Mouse (Mus musculus): ENCODE measurements around the gene Fam228a. TPM values are rescaled to one million over a fixed set of nuclear protein-coding genes. Genes with fewer than 3 reads are reported as not detected.
"Not testable (repeated sequence)": the region's sequence is repeated elsewhere in the genome, so short reads cannot be mapped to it uniquely, and the experiment has no call there.

Gene Fam228a
- polyA plus RNA-seq, 1 experiment from 2014 or later: 0.24 TPM

- H3K27ac ChIP-seq; H3K4me3 ChIP-seq; H3K27me3 ChIP-seq (ENCODE audit: insufficient read depth, poor library complexity, severe bottlenecking); H3K36me3 ChIP-seq; H3K4me1 ChIP-seq (replicated peaks); H3K9me3 ChIP-seq; DNase-seq (ENCODE audit: low spot score): not testable (repeated sequence)
- WGBS: 86% methylated on average over 4 of the region's 4 CpGs
Observed at GRCm38 (mm10) chr12:4754451-4754850, 16.2 kb upstream of the Fam228a start.

GRCm38 (mm10) chr12:4744486-4744885, 6.3 kb upstream of the Fam228a start:
- H3K36me3 ChIP-seq: no peaks in the 10 kb centered on the region
- H3K4me1 ChIP-seq (replicated peaks): no peaks in the 10 kb centered on the region
- WGBS: 92% methylated on average over 10 of the region's 10 CpGs
- no peaks in the 10 kb centered on the region for H3K27me3 ChIP-seq (ENCODE audit: insufficient read depth, poor library complexity, severe bottlenecking)
- no peak overlapping the region for H3K27ac ChIP-seq
- no peaks in the 10 kb centered on the region for H3K9me3 ChIP-seq
- DNase-seq (ENCODE audit: low spot score): no peak
- no peak overlapping the region for H3K4me3 ChIP-seq

GRCm38 (mm10) chr12:4742183-4742582, 4.0 kb upstream of the Fam228a start:
- Histone ChIP-seq H3K27me3 (ENCODE audit: insufficient read depth, poor library complexity, severe bottlenecking) (no peaks in the 10 kb centered on the region), H3K4me1 (replicated peaks) (no peaks in the 10 kb centered on the region), H3K4me3 (no peak overlapping the region), H3K27ac (no peak overlapping the region), H3K9me3 (no peaks in the 10 kb centered on the region), H3K36me3 (no peaks in the 10 kb centered on the region)
- 91% methylated on average over 3 of the region's 3 CpGs for WGBS
- DNase-seq (ENCODE audit: low spot score): no peak

- no peaks in the 10 kb centered on the region for H3K36me3 ChIP-seq
- H3K4me3 ChIP-seq: no peak overlapping the region
- no peaks in the 10 kb centered on the region for H3K9me3 ChIP-seq
- DNase-seq (ENCODE audit: low spot score): no peak
- 72% methylated on average over 7 of the region's 7 CpGs for WGBS
- H3K27me3 ChIP-seq (ENCODE audit: insufficient read depth, poor library complexity, severe bottlenecking): no peaks in the 10 kb centered on the region
- H3K4me1 ChIP-seq (replicated peaks): no peaks in the 10 kb centered on the region
- no peak overlapping the region for H3K27ac ChIP-seq
Observed at GRCm38 (mm10) chr12:4740823-4741222, 2.6 kb upstream of the Fam228a start.

DNA sequence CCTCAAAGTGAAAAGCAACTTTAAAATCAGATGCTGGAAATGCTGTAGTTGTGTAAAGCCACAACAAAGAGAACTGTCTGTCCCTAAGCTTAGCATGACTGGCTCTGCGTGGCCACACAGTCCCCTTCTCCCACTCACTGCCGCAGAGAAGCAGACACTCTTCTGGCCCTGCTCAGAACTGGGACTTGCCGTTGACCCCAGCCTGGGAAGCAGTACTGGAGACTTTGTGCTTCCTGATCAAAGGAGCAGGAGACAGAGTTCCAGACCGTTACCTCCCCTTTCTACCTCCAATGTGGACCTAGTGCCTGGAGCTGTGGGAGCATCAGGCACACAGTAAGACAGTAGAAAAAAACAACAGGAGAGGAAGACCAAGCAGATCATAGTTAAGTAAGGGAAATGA, 5.9 kb downstream of the Fam228a start:
- DNase-seq (ENCODE audit: low spot score): no peak
- no peaks in the 10 kb centered on the region for H3K4me1 ChIP-seq (replicated peaks)
- no peaks in the 10 kb centered on the region for H3K36me3 ChIP-seq
- H3K27me3 ChIP-seq (ENCODE audit: insufficient read depth, poor library complexity, severe bottlenecking): no peaks in the 10 kb centered on the region
- H3K9me3 ChIP-seq: no peaks in the 10 kb centered on the region
- WGBS: 63% methylated on average over 4 of the region's 4 CpGs
- no peak overlapping the region for H3K27ac ChIP-seq
- no peak overlapping the region for H3K4me3 ChIP-seq

GRCm38 (mm10) chr12:4731629-4732028, 6.6 kb downstream of the Fam228a start:
- DNase-seq (ENCODE audit: low spot score): no peak
- Histone ChIP-seq H3K27ac (no peak overlapping the region), H3K4me1 (replicated peaks) (no peaks in the 10 kb centered on the region), H3K36me3 (no peaks in the 10 kb centered on the region), H3K27me3 (ENCODE audit: insufficient read depth, poor library complexity, severe bottlenecking) (no peaks in the 10 kb centered on the region), H3K9me3 (no peaks in the 10 kb centered on the region), H3K4me3 (no peak overlapping the region)
- 76% methylated on average over 4 of the region's 4 CpGs for WGBS

GRCm38 (mm10) chr12:4729165-4729564, 9.1 kb downstream of the Fam228a start:
- H3K36me3 ChIP-seq: no peaks in the 10 kb centered on the region
- no peaks in the 10 kb centered on the region for H3K27me3 ChIP-seq (ENCODE audit: insufficient read depth, poor library complexity, severe bottlenecking)
- no peak overlapping the region for H3K4me3 ChIP-seq
- no peak for DNase-seq (ENCODE audit: low spot score)
- no peaks in the 10 kb centered on the region for H3K4me1 ChIP-seq (replicated peaks)
- 90% methylated on average over 3 of the region's 3 CpGs for WGBS
- no peak overlapping the region for H3K27ac ChIP-seq
- H3K9me3 ChIP-seq: no peaks in the 10 kb centered on the region

GRCm38 (mm10) chr12:4719762-4720754, 18.2 kb downstream of the Fam228a start:
- peaks cover 20% of the 10 kb centered on the region for H3K4me1 ChIP-seq (replicated peaks)
- H3K27ac ChIP-seq: no peak overlapping the region
- H3K4me3 ChIP-seq: no peak overlapping the region
- no peaks in the 10 kb centered on the region for H3K9me3 ChIP-seq
- no peaks in the 10 kb centered on the region for H3K27me3 ChIP-seq (ENCODE audit: insufficient read depth, poor library complexity, severe bottlenecking)
- DNase-seq (ENCODE audit: low spot score): no peak
- 79% methylated on average over 17 of the region's 17 CpGs for WGBS
- H3K36me3 ChIP-seq: no peaks in the 10 kb centered on the region

GRCm38 (mm10) chr12:4719066-4719761, 19.0 kb downstream of the Fam228a start:
- H3K27ac ChIP-seq: no peak overlapping the region
- H3K4me1 ChIP-seq (replicated peaks): peaks cover 20% of the 10 kb centered on the region
- H3K4me3 ChIP-seq: no peak overlapping the region
- no peaks in the 10 kb centered on the region for H3K9me3 ChIP-seq
- 85% methylated on average over 13 of the region's 13 CpGs for WGBS
- no peaks in the 10 kb centered on the region for H3K36me3 ChIP-seq
- no peaks in the 10 kb centered on the region for H3K27me3 ChIP-seq (ENCODE audit: insufficient read depth, poor library complexity, severe bottlenecking)
- DNase-seq (ENCODE audit: low spot score): no peak

GRCm38 (mm10) chr12:4717417-4717816, 20.8 kb downstream of the Fam228a start:
- peak; percentile 29 for DNase-seq (ENCODE audit: low spot score)
- no peaks in the 10 kb centered on the region for H3K27me3 ChIP-seq (ENCODE audit: insufficient read depth, poor library complexity, severe bottlenecking)
- H3K4me1 ChIP-seq (replicated peaks): peaks cover 20% of the 10 kb centered on the region
- H3K27ac ChIP-seq: no peak overlapping the region
- 6% methylated on average over 7 of the region's 7 CpGs for WGBS
- H3K4me3 ChIP-seq: no peak overlapping the region
- no peaks in the 10 kb centered on the region for H3K9me3 ChIP-seq
- peaks cover 3% of the 10 kb centered on the region; the same call in 1 of the 2 replicates for H3K36me3 ChIP-seq

DNA sequence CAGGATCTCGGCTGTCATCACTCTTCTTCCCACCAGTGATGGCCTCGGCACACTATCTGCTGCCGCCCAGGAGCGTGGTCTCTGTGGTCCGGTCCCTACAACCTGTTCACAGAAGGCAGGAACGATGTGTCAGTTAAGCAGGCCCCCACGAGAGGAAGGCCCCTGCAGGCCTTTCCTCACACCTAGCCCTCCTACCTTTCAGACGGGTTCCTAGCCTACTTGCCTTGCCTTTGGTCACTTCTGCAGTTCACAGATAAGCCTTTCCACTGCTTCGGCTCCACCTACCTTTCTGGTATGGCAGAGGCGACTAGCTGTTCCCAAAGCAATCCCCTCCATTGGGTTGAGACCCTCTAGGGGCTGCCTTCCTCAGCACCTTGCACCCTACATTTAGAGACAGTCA, 22.6 kb downstream of the Fam228a start:
- Histone ChIP-seq H3K9me3 (no peaks in the 10 kb centered on the region), H3K4me3 (no peak overlapping the region), H3K36me3 (peaks cover 8% of the 10 kb centered on the region; the same call in 1 of the 2 replicates), H3K27ac (no peak overlapping the region), H3K27me3 (ENCODE audit: insufficient read depth, poor library complexity, severe bottlenecking) (no peaks in the 10 kb centered on the region), H3K4me1 (replicated peaks) (peaks cover 20% of the 10 kb centered on the region)
- 82% methylated on average over 10 of the region's 10 CpGs for WGBS
- no peak for DNase-seq (ENCODE audit: low spot score)

- H3K36me3 ChIP-seq: peaks cover 19% of the 10 kb centered on the region
- DNase-seq (ENCODE audit: low spot score): no peak
- H3K27me3 ChIP-seq (ENCODE audit: insufficient read depth, poor library complexity, severe bottlenecking): no peaks in the 10 kb centered on the region
- no peaks in the 10 kb centered on the region for H3K9me3 ChIP-seq
- H3K4me1 ChIP-seq (replicated peaks): peaks cover 17% of the 10 kb centered on the region
- H3K27ac ChIP-seq: no peak overlapping the region
- whole genome bisulfite sequencing: 92% methylated on average over 4 of the region's 4 CpGs
- no peak overlapping the region for H3K4me3 ChIP-seq
Observed at GRCm38 (mm10) chr12:4713361-4713760, 24.9 kb downstream of the Fam228a start.

DNA sequence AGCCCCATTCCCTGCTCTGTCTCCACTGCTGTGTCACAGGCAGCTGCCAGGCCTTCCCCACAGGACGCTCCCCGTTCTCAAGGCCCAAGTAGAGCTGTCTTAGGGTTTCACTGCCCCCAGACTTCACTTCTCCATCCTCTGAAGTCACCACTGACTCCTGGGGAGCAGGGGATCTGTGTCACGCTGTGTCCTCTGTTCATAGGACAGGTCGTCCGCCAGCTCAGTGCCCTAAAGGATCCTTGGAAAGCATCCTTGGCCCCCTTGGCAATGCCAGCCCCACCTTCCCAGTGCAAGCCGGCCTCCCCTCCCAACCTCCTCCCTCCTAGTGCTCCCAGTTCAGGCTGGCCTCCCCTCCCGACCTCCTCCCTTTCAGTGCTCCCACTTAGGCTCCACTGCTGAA, 28.3 kb downstream of the Fam228a start:
- Histone ChIP-seq H3K27me3 (ENCODE audit: insufficient read depth, poor library complexity, severe bottlenecking) (no peaks in the 10 kb centered on the region), H3K4me1 (replicated peaks) (no peaks in the 10 kb centered on the region), H3K36me3 (peaks cover 28% of the 10 kb centered on the region), H3K4me3 (no peak overlapping the region), H3K27ac (no peak overlapping the region), H3K9me3 (no peaks in the 10 kb centered on the region)
- DNase-seq (ENCODE audit: low spot score): no peak
- WGBS: 86% methylated on average over 7 of the region's 7 CpGs

Data from hindbrain, embryonic 10.5 days (tissue).